In genomic region chr14:4806421-4806820, GRCm38 (mm10) we compare ENCODE assay signal across 6 mouse cellular contexts. TPM values are rescaled to one million over a fixed set of nuclear protein-coding genes. Genes with fewer than 3 reads are reported as not detected.
"Had no signal": no experiment of that assay in that cellular context is flagged by ENCODE, and none has a peak within 500 bp of the region (broad histone marks: within the 10 kb centered on the region; RNA-seq: fewer than 3 reads in every experiment).

No protein-coding gene starts in this region.

RNA-seq across cellular contexts. Expression of gene Gm9602, which starts 30.3 kb away (rescaled TPM):
- total RNA-seq: layer of hippocampus, adult 8-10 months; layer of hippocampus, postnatal 14 days; left cerebral cortex, adult 18-20 months; left cerebral cortex, postnatal 25 days; monocyte, adult 5-6 weeks; neutrophil, adult 5-6 weeks had no signal

RNA-seq across cellular contexts. Expression of gene Gm3269, which starts 31.5 kb away (rescaled TPM):
- total RNA-seq: layer of hippocampus, adult 8-10 months; left cerebral cortex, adult 18-20 months; left cerebral cortex, postnatal 25 days; monocyte, adult 5-6 weeks; neutrophil, adult 5-6 weeks had no signal

RNA-seq across cellular contexts. Expression of gene Gm3264, which starts 49.0 kb away (rescaled TPM):
- total RNA-seq: left cerebral cortex, postnatal 25 days; monocyte, adult 5-6 weeks; neutrophil, adult 5-6 weeks had no signal
